Mouse (Mus musculus) heart, postnatal 25 days (tissue): Measurements from ENCODE around the gene Kmt2a. TPM values are rescaled to one million over a fixed set of nuclear protein-coding genes. Genes with fewer than 3 reads are reported as not detected.

Experiments used
- DNase-seq: peaks from one replicate; pipeline ENCODE4 v3.0.0; 2022; ENCODE audit warnings: low spot score
- intact Hi-C: fragments of 180-260 bp; cut with DNase I; formaldehyde crosslinking; loops from one replicate; pipeline ENCODE4 v1.15.1; 2025
- total RNA-seq, 2 experiments: library from RNA; stranded (reverse); gene quantifications; 2 replicates each; pipeline ENCODE4 v1.2.3; 2021

Gene Kmt2a
- 10 to 100 TPM; 23.2 to 28.1 TPM for total RNA-seq

GRCm38 (mm10) chr9:44881221-44881871, at the start of gene Kmt2a:
Gene Kmt2a, minus strand, starts transcription at chr9:44881296.
- DNase-seq, result peak; percentile 93
- intact Hi-C loops, result loop anchor here (2.0 to 5.0 kb wide), 2 partner anchors 39 to 109 kb away; partner anchors contain the start of gene Atp5l

- intact Hi-C loops, result loop anchor here (2.0 kb wide), 1 partner anchor 41 kb away; the partner anchor contains the start of gene Kmt2a
- no peak for DNase-seq
Observed at GRCm38 (mm10) chr9:44921543-44921942, 40.4 kb upstream of the Kmt2a start.

- DNase-seq, result no peak
- intact Hi-C loops, result loop anchor here (2.0 kb wide), 1 partner anchor 40 kb away; the partner anchor contains the start of gene Kmt2a
Observed at GRCm38 (mm10) chr9:44921123-44921468, 40.0 kb upstream of the Kmt2a start.

- intact Hi-C loops, result loop anchor here (2.0 kb wide), 1 partner anchor 40 kb away; the partner anchor contains the start of gene Kmt2a
Observed at GRCm38 (mm10) chr9:44920374-44921122, 39.5 kb upstream of the Kmt2a start, which contains the start of gene Atp5l. Gene Atp5l, minus strand, starts transcription at chr9:44920742.

GRCm38 (mm10) chr9:44919606-44920005, 38.5 kb upstream of the Kmt2a start:
- intact Hi-C loops, result loop anchor here (2.0 to 5.0 kb wide), 2 partner anchors 39 to 82 kb away; partner anchors contain the start of gene Kmt2a
- no peak for DNase-seq

More at GRCm38 (mm10) chr9:44920374-44921122, 39.5 kb upstream of the Kmt2a start, which contains the start of gene Atp5l:
- peak; percentile 72 for DNase-seq

- intact Hi-C loops, result loop anchor here (5.0 kb wide), 1 partner anchor 79 kb away; no protein-coding TSS in a partner anchor
- no peak for DNase-seq
Observed at GRCm38 (mm10) chr9:44916196-44916595, 35.1 kb upstream of the Kmt2a start.

- intact Hi-C loops, result loop anchor here (5.0 kb wide), 1 partner anchor 77 kb away; no protein-coding TSS in a partner anchor
Observed at GRCm38 (mm10) chr9:44914706-44915105, 33.6 kb upstream of the Kmt2a start.

GRCm38 (mm10) chr9:44911365-44911764, 30.3 kb upstream of the Kmt2a start:
- intact Hi-C loops, result no loop called here
- no peak for DNase-seq

More at GRCm38 (mm10) chr9:44914706-44915105, 33.6 kb upstream of the Kmt2a start:
- no peak for DNase-seq

GRCm38 (mm10) chr9:44905620-44906019, 24.5 kb upstream of the Kmt2a start:
- intact Hi-C loops, result no loop called here
- peak; percentile 18 for DNase-seq

GRCm38 (mm10) chr9:44904964-44905363, 23.9 kb upstream of the Kmt2a start:
- intact Hi-C loops, result no loop called here
- DNase-seq, result peak; percentile 70

GRCm38 (mm10) chr9:44903856-44904255, 22.8 kb upstream of the Kmt2a start:
- intact Hi-C loops, result no loop called here
- DNase-seq, result no peak

- intact Hi-C loops, result no loop called here
- DNase-seq, result no peak
Observed at GRCm38 (mm10) chr9:44900402-44900801, 19.3 kb upstream of the Kmt2a start.

GRCm38 (mm10) chr9:44899716-44900115, 18.6 kb upstream of the Kmt2a start:
- intact Hi-C loops, result no loop called here
- no peak for DNase-seq

- intact Hi-C loops, result no loop called here
- DNase-seq, result no peak
Observed at GRCm38 (mm10) chr9:44897024-44897423, 15.9 kb upstream of the Kmt2a start.

- DNase-seq, result no peak
- intact Hi-C loops, result no loop called here
Observed at GRCm38 (mm10) chr9:44892664-44893063, 11.6 kb upstream of the Kmt2a start.

GRCm38 (mm10) chr9:44891210-44891609, 10.1 kb upstream of the Kmt2a start:
- no peak for DNase-seq
- intact Hi-C loops, result no loop called here

GRCm38 (mm10) chr9:44890122-44890521, 9.0 kb upstream of the Kmt2a start:
- no peak for DNase-seq
- intact Hi-C loops, result no loop called here

GRCm38 (mm10) chr9:44888114-44888624, 7.1 kb upstream of the Kmt2a start:
- DNase-seq, result no peak
- intact Hi-C loops, result no loop called here

GRCm38 (mm10) chr9:44882981-44883569, 2.0 kb upstream of the Kmt2a start:
- DNase-seq, result no peak
- intact Hi-C loops, result loop anchor here (1.0 to 5.0 kb wide), 2 partner anchors 42 to 111 kb away; no protein-coding TSS in a partner anchor

- intact Hi-C loops, result loop anchor here (1.0 to 5.0 kb wide), 2 partner anchors 41 to 110 kb away; no protein-coding TSS in a partner anchor
- DNase-seq, result no peak
Observed at GRCm38 (mm10) chr9:44882436-44882980, 1.4 kb upstream of the Kmt2a start.
